Mouse (Mus musculus) MEL (cell line): ENCODE data around the gene Pfkm. TPM values are rescaled to one million over a fixed set of nuclear protein-coding genes. Genes with fewer than 3 reads are reported as not detected.

Source experiments
- DNase-seq: peaks from one replicate; pipeline ENCODE4 v3.0.0; 2011; ENCODE audit warnings: low read depth, low spot score
- H3K27ac ChIP-seq: 2 replicates; pipeline ENCODE4 v1.5.1; 2012; ENCODE audit warnings: low read depth, mild to moderate bottlenecking, control low read depth, low read length, moderate library complexity; ENCODE audit not compliant: control insufficient read depth
- H3K27me3 ChIP-seq, 2 experiments: fragments of 150-350 bp in 1 of 2; sonication (generic) in 1 of 2; 2 replicates each; pipeline ENCODE4 v1.6.1; 2012; ENCODE audit warnings: low read length in 2 of 2, mild to moderate bottlenecking in 2 of 2, improper control_type of control experiment in 1 of 2, moderate library complexity in 1 of 2; ENCODE audit not compliant: insufficient read depth in 2 of 2, control insufficient read depth in 1 of 2
- H3K36me3 ChIP-seq, 2 experiments: 2 replicates each; pipeline ENCODE4 v1.6.1; 2012 to 2014; ENCODE audit warnings: low read length in 2 of 2, improper control_type of control experiment in 1 of 2, inconsistent platforms in 1 of 2, mild to moderate bottlenecking in 1 of 2; ENCODE audit not compliant: insufficient read depth in 2 of 2, control insufficient read depth in 1 of 2
- H3K4me1 ChIP-seq, 2 experiments: fragments of 150-350 bp in 1 of 2; sonication (generic) in 1 of 2; 2 replicates each; pipeline ENCODE4 v1.6.1; 2012; ENCODE audit warnings: low read length in 2 of 2, improper control_type of control experiment in 1 of 2, mild to moderate bottlenecking in 1 of 2; ENCODE audit not compliant: insufficient read depth in 2 of 2, control insufficient read depth in 1 of 2
- H3K4me3 ChIP-seq, 2 experiments: fragments of 150-350 bp in 1 of 2; sonication (generic) in 1 of 2; 2 replicates each; pipeline ENCODE4 v1.5.1; 2012; ENCODE audit warnings: low read depth in 2 of 2, low read length in 2 of 2, mild to moderate bottlenecking in 2 of 2, moderate library complexity in 2 of 2, control low read depth in 1 of 2, improper control_type of control experiment in 1 of 2; ENCODE audit not compliant: control insufficient read depth in 1 of 2, insufficient read depth in 1 of 2
- H3K79me2 ChIP-seq: 2 replicates; pipeline ENCODE4 v1.6.1; 2012; ENCODE audit warnings: mild to moderate bottlenecking, low read length, moderate library complexity; ENCODE audit not compliant: control insufficient read depth, poor library complexity, insufficient read depth
- H3K9ac ChIP-seq: 2 replicates; pipeline ENCODE4 v1.6.1; 2012; ENCODE audit warnings: low read depth, mild to moderate bottlenecking, control low read depth, low read length, moderate library complexity; ENCODE audit not compliant: control insufficient read depth, poor library complexity, severe bottlenecking
- H3K9me3 ChIP-seq: fragments of 150-350 bp; sonication (generic); replicated peaks from 2 replicates; pipeline ENCODE4 v1.6.1; 2012; ENCODE audit warnings: mild to moderate bottlenecking, low read length, improper control_type of control experiment, moderate library complexity; ENCODE audit not compliant: insufficient read depth
- E2F4 ChIP-seq: IDR thresholded peaks from 2 replicates; pipeline ENCODE4 v1.6.1; 2011; ENCODE audit warnings: low read depth, low read length, improper control_type of control experiment, borderline replicate concordance
- ELF1 ChIP-seq: IDR thresholded peaks from 2 replicates; pipeline ENCODE4 v1.6.1; 2014; ENCODE audit warnings: low read depth, mild to moderate bottlenecking, inconsistent platforms, low read length, improper control_type of control experiment, moderate library complexity
- EP300 ChIP-seq, 2 experiments: IDR thresholded peaks; 2 replicates each; pipeline ENCODE4 v1.6.1; 2011; ENCODE audit warnings: improper control_type of control experiment in 2 of 2, low read length in 2 of 2, low read depth in 1 of 2, mild to moderate bottlenecking in 1 of 2
- ETS1 ChIP-seq: IDR thresholded peaks from 2 replicates; pipeline ENCODE4 v1.6.1; 2012; ENCODE audit warnings: low read depth, mild to moderate bottlenecking, inconsistent platforms, low read length, improper control_type of control experiment, moderate library complexity
- GATA1 ChIP-seq: IDR thresholded peaks from 2 replicates; pipeline ENCODE4 v1.6.1; 2011; ENCODE audit warnings: low read depth, low read length, improper control_type of control experiment
- HCFC1 ChIP-seq: IDR thresholded peaks from 2 replicates; pipeline ENCODE4 v1.6.1; 2012; ENCODE audit warnings: low read depth, mild to moderate bottlenecking, inconsistent platforms, low read length, improper control_type of control experiment, moderate library complexity
- MYB ChIP-seq: IDR thresholded peaks from 2 replicates; pipeline ENCODE4 v1.6.1; 2011; ENCODE audit warnings: mild to moderate bottlenecking, low read depth, low read length, improper control_type of control experiment
- MYC ChIP-seq: IDR thresholded peaks from 2 replicates; pipeline ENCODE4 v1.6.1; 2011; ENCODE audit warnings: low read depth, mild to moderate bottlenecking, low read length, improper control_type of control experiment, moderate library complexity
- NRF1 ChIP-seq: IDR thresholded peaks from 2 replicates; pipeline ENCODE4 v1.6.1; 2014; ENCODE audit warnings: low read depth, mild to moderate bottlenecking, inconsistent platforms, low read length, improper control_type of control experiment, moderate library complexity; ENCODE audit not compliant: poor library complexity, insufficient read depth, severe bottlenecking
- POLR2AphosphoS2 ChIP-seq: IDR thresholded peaks from 2 replicates; pipeline ENCODE4 v1.6.1; 2011; ENCODE audit warnings: low read length, improper control_type of control experiment
- POLR2AphosphoS5 ChIP-seq: IDR thresholded peaks from 2 replicates; pipeline ENCODE4 v1.6.1; 2012; ENCODE audit warnings: low read depth, borderline replicate concordance, mild to moderate bottlenecking, inconsistent platforms, low read length, moderate library complexity, mixed read lengths
- RCOR1 ChIP-seq: IDR thresholded peaks from 2 replicates; pipeline ENCODE4 v1.6.1; 2012; ENCODE audit warnings: low read depth, mild to moderate bottlenecking, inconsistent platforms, low read length, improper control_type of control experiment
- SIN3A ChIP-seq: IDR thresholded peaks from 2 replicates; pipeline ENCODE4 v1.6.1; 2012; ENCODE audit warnings: low read length, improper control_type of control experiment, inconsistent platforms
- SMC3 ChIP-seq: IDR thresholded peaks from 2 replicates; pipeline ENCODE4 v1.6.1; 2011; ENCODE audit warnings: low read depth, low read length, improper control_type of control experiment
- USF1 ChIP-seq: IDR thresholded peaks from 2 replicates; pipeline ENCODE4 v1.6.1; 2014; ENCODE audit warnings: low read depth, mild to moderate bottlenecking, inconsistent platforms, low read length, improper control_type of control experiment, moderate library complexity
- ZKSCAN1 ChIP-seq: IDR thresholded peaks from 2 replicates; pipeline ENCODE4 v1.6.1; 2012; ENCODE audit warnings: low read depth, mild to moderate bottlenecking, inconsistent platforms, low read length, improper control_type of control experiment, moderate library complexity
- ZMIZ1 ChIP-seq: IDR thresholded peaks from 2 replicates; pipeline ENCODE4 v1.6.1; 2012; ENCODE audit warnings: low read depth, mild to moderate bottlenecking, inconsistent platforms, low read length, improper control_type of control experiment, moderate library complexity
- polyA plus RNA-seq, 2 experiments: library from polyadenylated mRNA; stranded (reverse) in 1 of 2; unstranded in 1 of 2; fragments of >175 nt in 1 of 2; fragments of >200 nt in 1 of 2; gene quantifications; 2 replicates each; pipeline versions ENCODE4 v1.2.1 to v1.2.4; 2012; ENCODE audit warnings: low replicate concordance in 2 of 2, low read depth in 1 of 2; ENCODE audit not compliant: insufficient read length in 2 of 2, insufficient read depth in 1 of 2, missing spikeins in 1 of 2
- total RNA-seq: library from RNA; depleted of rRNA; stranded (reverse); fragments of 300-350 nt; gene quantifications from 2 replicates; pipeline ENCODE4 v1.2.3, GENCODE M21; 2012

The Pfkm gene
- total and polyA plus RNA-seq, 3 experiments = 125 to 150 TPM; not detected in 1

DNA sequence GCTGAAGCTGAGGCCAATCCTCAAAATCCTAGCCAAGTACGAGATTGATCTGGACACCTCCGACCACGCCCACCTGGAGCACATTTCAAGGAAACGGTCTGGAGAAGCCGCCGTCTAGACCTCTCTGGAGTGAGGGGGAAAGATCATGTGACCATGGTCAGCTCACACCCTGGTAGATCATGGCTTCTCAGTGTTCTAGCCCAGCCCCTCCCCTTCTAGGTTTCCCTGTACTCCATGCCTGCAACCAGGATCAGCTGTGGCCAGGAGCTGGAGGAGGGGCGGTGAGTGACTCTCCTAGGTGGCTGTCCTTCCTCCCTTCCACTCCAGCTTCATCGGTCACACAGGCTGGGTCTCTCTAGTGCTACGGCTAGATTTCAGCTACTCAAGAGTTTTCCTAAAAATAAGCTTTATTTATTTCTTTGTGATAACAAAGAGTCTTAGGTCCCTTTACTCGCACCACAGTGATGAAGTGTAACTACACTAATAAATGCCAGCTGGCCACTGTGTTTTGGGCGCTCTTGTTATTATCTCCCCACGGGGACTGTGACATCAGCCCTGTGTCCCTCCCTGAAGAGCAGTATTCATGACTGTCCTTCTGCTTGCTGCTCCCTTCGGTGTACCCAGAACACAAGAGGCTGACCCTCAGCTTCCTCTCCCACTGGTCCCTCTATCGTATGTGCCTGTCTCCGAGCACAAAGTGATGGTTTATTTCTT lies 39.7 kb downstream of the Pfkm start:
- peaks cover 0 to 27% of the 10 kb centered on the region in 2 experiments; a peak in 2 of 4 replicates for H3K36me3 ChIP-seq
- TF ChIP-seq MYB = no peak
- no peak for TF ChIP-seq ELF1
- peak; percentile 39; the same call in 1 of the 2 replicates for TF ChIP-seq USF1
- no peak for TF ChIP-seq SIN3A
- no peak overlapping the region for H3K4me3 ChIP-seq
- H3K79me2 ChIP-seq = no peaks in the 10 kb centered on the region
- no peak overlapping the region for H3K27ac ChIP-seq
- no peak for DNase-seq
- no peaks in the 10 kb centered on the region for H3K27me3 ChIP-seq
- H3K4me1 ChIP-seq = no peaks in the 10 kb centered on the region
- H3K9ac ChIP-seq = no peak overlapping the region
- no peaks in the 10 kb centered on the region for H3K9me3 ChIP-seq

- Histone ChIP-seq H3K79me2 (no peaks in the 10 kb centered on the region), H3K4me3 (no peak overlapping the region), H3K27ac (no peak overlapping the region), H3K9me3 (no peaks in the 10 kb centered on the region), H3K36me3 (peaks cover 0 to 24% of the 10 kb centered on the region in 2 experiments; a peak in 2 of 4 replicates), H3K9ac (no peak overlapping the region), H3K27me3 (no peaks in the 10 kb centered on the region), H3K4me1 (no peaks in the 10 kb centered on the region)
- DNase-seq = no peak
- TF ChIP-seq POLR2AphosphoS5 (no peak), ETS1 (no peak), EP300 (IDR thresholded peaks at IDR 0.05; ENCODE audit: low read depth in 1 of 2, low read length in 2 of 2) (no peak), SIN3A (no peak), MYC (no peak), HCFC1 (no peak), POLR2AphosphoS2 (no peak), GATA1 (no peak), SMC3 (no peak), ZMIZ1 (no peak), RCOR1 (no peak), ZKSCAN1 (no peak), NRF1 (no peak), E2F4 (no peak)
These were observed 41.1 kb downstream of the Pfkm start for GRCm38 (mm10) chr15:98133471-98133870.
